Comparison of ENCODE assay signal across 9 mouse cellular contexts in the genomic region with DNA sequence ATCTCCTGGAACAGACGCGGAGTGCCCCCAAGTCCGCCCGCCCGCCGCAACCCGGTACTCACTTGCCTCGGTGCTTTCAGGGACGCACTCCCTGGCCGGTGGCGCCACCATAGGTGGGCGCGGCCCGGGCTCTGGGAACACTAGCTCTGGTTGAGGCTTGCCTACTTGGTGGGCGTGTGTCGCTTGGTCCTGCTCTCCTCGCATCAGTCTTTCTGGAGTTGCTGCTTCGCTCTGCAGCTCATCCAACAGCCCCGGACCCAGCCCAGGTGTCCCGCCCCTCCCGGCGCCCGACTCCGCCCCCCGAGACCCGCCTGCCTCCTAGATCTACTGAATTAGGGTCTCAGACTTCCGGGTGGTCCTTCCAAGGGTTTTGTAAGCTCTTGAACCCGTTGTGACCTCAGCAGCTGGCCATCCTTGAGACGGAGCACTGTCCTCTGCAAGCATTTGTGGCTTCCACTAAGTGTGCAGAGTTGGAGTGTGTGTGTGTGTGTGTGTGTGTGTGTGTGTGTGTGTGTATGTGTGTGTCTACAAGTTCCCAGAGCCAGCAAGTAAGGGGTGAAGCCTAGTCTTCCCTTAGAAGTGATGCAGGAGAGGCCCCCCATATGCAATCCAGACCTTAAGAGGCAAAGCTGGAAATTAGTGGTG. TPM values are rescaled to one million over a fixed set of nuclear protein-coding genes. Genes with fewer than 3 reads are reported as not detected.
DNase-seq lines count a peak whose midpoint lies in the region; ATAC-seq and TF ChIP-seq lines count a peak whose summit lies in the region.
"Had no signal": no experiment of that assay in that cellular context is flagged by ENCODE, and none has a peak within 500 bp of the region (broad histone marks: within the 10 kb centered on the region; RNA-seq: fewer than 3 reads in every experiment).

A gene (minus strand): TSS at position 254 of the 645 bp plus-strand sequence.

- H3K36me3 ChIP-seq in E14TG2a.4 (ENCODE audit: insufficient read depth, low read length), result no peaks in the 10 kb centered on the region
- H3K36me3 ChIP-seq in embryonic facial prominence, embryonic 15.5 days, result no peaks in the 10 kb centered on the region
- H3K36me3 ChIP-seq in intestine, embryonic 15.5 days, result no peaks in the 10 kb centered on the region
- H3K36me3 ChIP-seq in midbrain, embryonic 14.5 days (ENCODE audit: control insufficient read depth, insufficient read depth, low read length), result no peaks in the 10 kb centered on the region

- peak within 1 kb of the TSS; percentile 81 for H3K4me3 ChIP-seq in E14TG2a.4 (replicated peaks; ENCODE audit: low read length)
- H3K4me3 ChIP-seq in embryonic facial prominence, embryonic 15.5 days (replicated peaks), result peak within 1 kb of the TSS; percentile 48
- peak within 1 kb of the TSS; percentile 47 for H3K4me3 ChIP-seq in intestine, embryonic 15.5 days (replicated peaks)
- H3K4me3 ChIP-seq in midbrain, embryonic 14.5 days (replicated peaks; ENCODE audit: low read depth, low read length), result peak within 1 kb of the TSS; percentile 52

- H3K4me2 ChIP-seq in embryonic facial prominence, embryonic 15.5 days (replicated peaks), result peak within 1 kb of the TSS; percentile 95
- H3K4me2 ChIP-seq in intestine, embryonic 15.5 days (replicated peaks), result peak within 1 kb of the TSS; percentile 97
- H3K4me2 ChIP-seq in midbrain, embryonic 14.5 days (ENCODE audit: low read length), result peak within 1 kb of the TSS; percentile 95

- DNase-seq in gastrocnemius, postnatal 10 days, result peak; percentile 23
- no peak for DNase-seq in gastrocnemius, postnatal 14 days
- peak; percentile 67 for DNase-seq in midbrain, embryonic 14.5 days
- no peak for DNase-seq in left cerebral cortex, adult 9 months (ENCODE audit: low spot score in 2 of 2)

- H3K27ac ChIP-seq in embryonic facial prominence, embryonic 15.5 days (replicated peaks), result no peak within 1 kb of the TSS
- H3K27ac ChIP-seq in intestine, embryonic 15.5 days, result no peak within 1 kb of the TSS
- H3K27ac ChIP-seq in midbrain, embryonic 14.5 days (replicated peaks; ENCODE audit: low read depth, low read length), result no peak within 1 kb of the TSS
- H3K27ac ChIP-seq: macrophage had no signal

- H3K27me3 ChIP-seq in E14TG2a.4 (ENCODE audit: insufficient read depth, low read length), result peaks cover 45% of the 10 kb centered on the region
- peaks cover 32% of the 10 kb centered on the region for H3K27me3 ChIP-seq in embryonic facial prominence, embryonic 15.5 days
- H3K27me3 ChIP-seq in intestine, embryonic 15.5 days (replicated peaks), result peaks cover 15% of the 10 kb centered on the region
- peaks cover 18% of the 10 kb centered on the region; the same call in 1 of the 2 replicates for H3K27me3 ChIP-seq in midbrain, embryonic 14.5 days (ENCODE audit: control insufficient read depth, insufficient read depth, low read length)

- intact Hi-C loops in gastrocnemius, postnatal 14 days (cut with DNase I; ENCODE audit: low total_unique reads), result loop anchor here (10.0 kb wide), 1 partner anchor 109 kb away; no protein-coding TSS in a partner anchor

- TF ChIP-seq CTCF in E14TG2a.4 (conservative IDR thresholded peaks at IDR 0.05; ENCODE audit: low read length), result no peak

- peak; percentile 55; the same call in 1 of the 2 replicates for ATAC-seq in embryonic facial prominence, embryonic 15.5 days (ENCODE audit: insufficient number of reproducible peaks, low FRiP score, low TSS enrichment, low read depth)
- ATAC-seq in intestine, embryonic 15.5 days, result peak; percentile 65
- peak; percentile 64 for ATAC-seq in midbrain, embryonic 14.5 days (ENCODE audit: low FRiP score, low TSS enrichment)
- no peak for ATAC-seq in monocyte, adult 5-6 weeks (replicated peaks; ENCODE audit: insufficient number of reproducible peaks, low FRiP score, low TSS enrichment, poor library complexity, severe bottlenecking)

- peak within 1 kb of the TSS; percentile 19; the same call in 1 of the 2 replicates for H3K9ac ChIP-seq in embryonic facial prominence, embryonic 15.5 days
- peak within 1 kb of the TSS; percentile 1; the same call in 1 of the 2 replicates for H3K9ac ChIP-seq in intestine, embryonic 15.5 days
- peak within 1 kb of the TSS; percentile 51 for H3K9ac ChIP-seq in midbrain, embryonic 14.5 days (replicated peaks; ENCODE audit: low read length)

- no peaks in the 10 kb centered on the region for H3K9me3 ChIP-seq in E14TG2a.4 (ENCODE audit: low read length)
- H3K9me3 ChIP-seq in embryonic facial prominence, embryonic 15.5 days (replicated peaks), result no peaks in the 10 kb centered on the region
- H3K9me3 ChIP-seq in intestine, embryonic 15.5 days, result no peaks in the 10 kb centered on the region
- H3K9me3 ChIP-seq in midbrain, embryonic 14.5 days (ENCODE audit: control insufficient read depth, low read length), result no peaks in the 10 kb centered on the region

- peaks cover 9% of the 10 kb centered on the region for H3K4me1 ChIP-seq in E14TG2a.4 (replicated peaks; ENCODE audit: low read depth, low read length)
- peaks cover 13% of the 10 kb centered on the region; the same call in 1 of the 2 replicates for H3K4me1 ChIP-seq in embryonic facial prominence, embryonic 15.5 days
- peaks cover 7% of the 10 kb centered on the region; the same call in 1 of the 2 replicates for H3K4me1 ChIP-seq in intestine, embryonic 15.5 days (replicated peaks)
- peaks cover 8% of the 10 kb centered on the region; the same call in 1 of the 2 replicates for H3K4me1 ChIP-seq in midbrain, embryonic 14.5 days (ENCODE audit: control insufficient read depth, insufficient read depth, low read length)

- under 1% methylated on average over 29 of the region's 29 CpGs for WGBS in embryonic facial prominence, embryonic 15.5 days
- WGBS in intestine, embryonic 15.5 days, result 1% methylated on average over 29 of the region's 29 CpGs
- WGBS in midbrain, embryonic 14.5 days, result under 1% methylated on average over 29 of the region's 29 CpGs

RNA-seq across cellular contexts. Expression of the gene that starts here (rescaled TPM):
- not detected for total RNA-seq in gastrocnemius, postnatal 10 days (2021)
- total RNA-seq in gastrocnemius, postnatal 14 days (2021), result not detected
- polyA plus RNA-seq in embryonic facial prominence, embryonic 15.5 days (2015; fragmentation: Nextera tagmentation; extraction: Ambion mirVana), result 1.6 and 2.6 TPM in 2 replicates
- 0.21 and 0.34 TPM in 2 replicates for polyA plus RNA-seq in intestine, embryonic 15.5 days (2015; fragmentation: Nextera tagmentation; extraction: Ambion mirVana)
- 2.9 and 5.2 TPM in 2 replicates for polyA plus RNA-seq in midbrain, embryonic 14.5 days (2014; fragmentation: Nextera tagmentation; extraction: Ambion mirVana)
- not detected in 3 replicates for total RNA-seq in monocyte, adult 5-6 weeks (2017)
- polyA plus RNA-seq: macrophage had no signal

Comparison
In these comparisons a context has a peak if more than half of its experiments do, and no peak if none do; other contexts are left out.
1. Peak in DNase-seq in gastrocnemius, postnatal 10 days; RNA of the gene not detected or under 1 TPM.
2. Peak in ATAC-seq, H3K4me3 ChIP-seq, H3K9ac ChIP-seq and H3K4me2 ChIP-seq in intestine, embryonic 15.5 days; RNA of the gene not detected or under 1 TPM.
3. H3K9ac ChIP-seq: peak in every context shown above with its lines; median percentile 51 in midbrain, embryonic 14.5 days; 19 in embryonic facial prominence, embryonic 15.5 days; 1 in intestine, embryonic 15.5 days.